Mouse (Mus musculus) neutrophil, adult 59 days (primary cell): ENCODE data around the gene Pdzd11. TPM values are rescaled to one million over a fixed set of nuclear protein-coding genes. Genes with fewer than 3 reads are reported as not detected.

Experiments used
- total RNA-seq, 2 experiments: library from RNA; stranded (reverse); gene quantifications; 1 replicate in 1 of 2; 2 replicates in 1 of 2; pipeline ENCODE4 v1.2.4; 2023

Pdzd11 gene
- total RNA-seq: 10 to 100 TPM; 18.6 to 25.1 TPM

DNA sequence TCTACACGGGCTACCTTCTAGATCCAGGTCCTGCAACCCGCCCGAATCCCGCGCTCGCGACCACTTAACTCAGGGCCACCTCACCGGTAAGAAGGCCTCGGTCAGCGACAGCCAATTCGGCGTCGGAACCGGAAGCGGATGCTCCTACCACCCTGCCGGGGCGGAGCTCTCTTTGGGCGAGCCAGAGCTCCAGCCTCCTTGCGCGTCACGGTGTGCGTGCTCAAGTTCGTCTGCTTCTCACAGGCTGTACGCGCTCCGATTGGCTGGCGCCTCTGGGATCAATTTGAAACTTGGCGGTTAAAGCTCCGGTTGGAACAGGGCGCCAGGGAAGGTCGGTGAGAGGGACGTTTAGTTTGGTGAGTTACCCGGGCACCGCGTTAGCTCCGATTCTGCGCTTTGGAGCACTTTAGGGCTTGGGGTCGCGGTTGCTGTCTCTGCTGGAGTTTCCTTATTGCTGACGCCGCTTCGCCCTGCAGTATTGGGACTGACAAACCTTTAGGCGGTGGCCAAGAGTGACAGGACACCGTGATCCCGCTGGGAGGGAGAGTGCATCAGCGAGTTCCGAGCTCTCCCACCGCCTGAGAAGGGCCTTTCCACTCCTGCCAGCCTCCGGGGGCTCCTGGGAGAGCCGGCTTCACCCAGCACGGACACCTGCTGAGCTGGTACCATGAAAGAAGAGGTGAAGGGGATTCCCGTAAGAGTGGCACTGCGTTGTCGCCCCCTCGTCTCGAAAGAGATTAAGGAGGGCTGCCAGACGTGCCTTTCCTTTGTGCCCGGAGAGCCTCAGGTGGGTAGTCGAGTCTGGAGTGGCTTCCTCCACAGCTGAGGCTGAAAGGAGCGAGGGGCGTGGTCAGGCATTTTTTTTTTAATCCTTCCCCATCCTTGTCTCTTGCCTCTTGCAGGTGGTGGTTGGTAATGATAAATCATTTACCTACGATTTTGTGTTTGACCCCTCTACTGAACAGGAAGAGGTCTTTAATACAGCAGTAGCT, at the start of gene Pdzd11:
Pdzd11 (minus strand) TSS at position 767 of the 992 bp plus-strand sequence.

DNA sequence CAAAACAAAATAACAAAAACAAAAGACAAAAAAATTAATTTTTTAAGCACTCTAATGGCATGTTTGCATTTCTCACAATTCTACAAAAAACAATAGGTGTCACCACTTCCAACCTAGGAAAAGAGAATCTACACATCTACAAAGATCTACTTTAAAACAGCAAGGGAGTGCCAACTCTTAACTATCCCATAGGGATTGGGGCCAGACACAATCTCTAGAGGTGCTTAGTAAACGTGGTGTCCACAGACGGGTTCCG, 894 bp downstream of the Pdzd11 start, which contains the start of gene Kif4:
Kif4 (plus strand) TSS at position 192 of the 256 bp plus-strand sequence.

GRCm38 (mm10) chrX:100605314-100605713, 21.1 kb downstream of the Pdzd11 start, which contains the start of gene Arr3:
Arr3 (plus strand) TSS chrX:100605497.

GRCm38 (mm10) chrX:100594791-100595190, 31.6 kb downstream of the Pdzd11 start, which contains the start of gene P2ry4:
P2ry4 (minus strand) TSS chrX:100594869.

Other genes with a start within 250 kb of the Pdzd11 start
- not detected for gene Otud6a, start 197.6 kb downstream of the Pdzd11 start, total RNA-seq
- not detected for gene Awat2, start 183.9 kb downstream of the Pdzd11 start, total RNA-seq
- 10 to 100 TPM; 31.5 to 32.9 TPM for gene Igbp1, start 132.3 kb downstream of the Pdzd11 start, total RNA-seq
- under 1 TPM in 1 of 2 experiments, not detected in 1; 0.29 TPM for gene Dgat2l6, start 101.7 kb downstream of the Pdzd11 start, total RNA-seq
- gene Awat1, start 54.3 kb downstream of the Pdzd11 start, total RNA-seq: 1 to 10 TPM in 1 of 2 experiments, under 1 TPM in 1; 0.44 to 1.1 TPM
- gene P2ry4, start 31.7 kb downstream of the Pdzd11 start, total RNA-seq: not detected
- gene Arr3, start 21.1 kb downstream of the Pdzd11 start, total RNA-seq: not detected
- 10 to 100 TPM; 21.9 to 24.5 TPM for gene Kif4, start 831 bp downstream of the Pdzd11 start, total RNA-seq
- under 1 TPM; 0.18 to 0.77 TPM for gene Gdpd2, start 103.3 kb upstream of the Pdzd11 start, total RNA-seq
- 1 to 10 TPM in 1 of 2 experiments, under 1 TPM in 1; 0.75 to 1.6 TPM for gene Dlg3, start 141.2 kb upstream of the Pdzd11 start, total RNA-seq